Mouse (Mus musculus): ENCODE results near the gene Cdx2. TPM values are rescaled to one million over a fixed set of nuclear protein-coding genes. Genes with fewer than 3 reads are reported as not detected.

Cdx2 gene
- polyA plus RNA-seq (2014; fragmentation: Nextera tagmentation; extraction: Ambion mirVana): 1.1 and 1.3 TPM in 2 replicates

- Histone ChIP-seq H3K9me3 (ENCODE audit: control insufficient read depth, low read depth, low read length) (no peaks in the 10 kb centered on the region), H3K4me3 (ENCODE audit: low read depth, low read length) (peak within 1 kb of the TSS; percentile 17), H3K36me3 (ENCODE audit: control insufficient read depth, insufficient read depth, low read length) (no peaks in the 10 kb centered on the region), H3K4me1 (ENCODE audit: control insufficient read depth, insufficient read depth, low read length) (no peaks in the 10 kb centered on the region), H3K9ac (replicated peaks; ENCODE audit: low read depth, low read length) (no peak within 1 kb of the TSS), H3K27me3 (ENCODE audit: control insufficient read depth, insufficient read depth, low read length) (peaks cover 90% of the 10 kb centered on the region), H3K27ac (ENCODE audit: low read length) (no peak within 1 kb of the TSS), H3K4me2 (replicated peaks; ENCODE audit: low read depth, low read length) (peak within 1 kb of the TSS; percentile 16; the same call in 1 of the 2 replicates)
- WGBS: under 1% methylated on average over 63 of the region's 63 CpGs
- ATAC-seq (ENCODE audit: insufficient number of reproducible peaks, insufficient read depth, low FRiP score, low read depth): no peak
Observed at GRCm38 (mm10) chr5:147306638-147307397, at the start of gene Cdx2. Cdx2 (minus strand) TSS chr5:147307270.

DNA sequence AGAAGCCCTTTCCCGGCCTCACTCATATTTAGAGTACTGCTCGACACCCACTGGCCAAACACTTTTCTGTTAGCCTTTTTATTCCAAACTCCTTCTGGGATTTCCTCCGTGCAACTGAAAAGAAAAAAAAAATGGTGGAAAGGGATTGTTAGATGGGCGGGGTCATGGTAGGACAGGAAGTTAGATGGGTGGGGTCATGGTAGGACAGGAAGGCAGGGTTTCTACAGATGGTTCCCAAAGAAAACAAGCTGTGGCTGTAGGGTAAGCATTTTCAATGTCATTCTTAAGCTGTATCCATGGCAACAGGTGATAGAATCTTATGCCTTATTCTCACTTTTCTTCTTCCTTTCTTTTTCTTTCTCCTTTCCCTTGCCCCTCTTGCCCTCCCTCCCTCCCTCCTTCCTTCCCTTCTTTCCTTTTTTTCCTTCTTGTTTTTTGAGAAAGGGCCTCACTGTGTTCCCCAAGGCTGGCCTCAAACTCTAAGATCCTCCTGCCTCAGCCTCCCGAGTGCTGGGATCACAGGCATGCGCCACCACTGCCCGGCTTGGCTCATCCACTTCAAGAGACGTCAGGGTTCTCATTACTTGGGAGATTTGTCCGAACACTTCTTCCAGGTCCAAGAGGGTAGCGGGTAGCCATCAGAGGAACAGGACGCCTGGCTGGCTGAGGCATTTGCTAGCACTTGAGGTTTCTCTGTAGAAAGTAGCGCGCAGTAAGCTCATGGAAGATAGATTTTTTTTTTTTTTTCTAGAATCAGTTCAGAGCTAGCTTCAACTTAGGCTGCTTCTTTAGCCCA is 49.4 kb upstream of the Cdx2 start:
- Histone ChIP-seq H3K36me3 (ENCODE audit: control insufficient read depth, insufficient read depth, low read length) (no peaks in the 10 kb centered on the region), H3K27me3 (ENCODE audit: control insufficient read depth, insufficient read depth, low read length) (no peaks in the 10 kb centered on the region), H3K9me3 (ENCODE audit: control insufficient read depth, low read depth, low read length) (no peaks in the 10 kb centered on the region), H3K27ac (ENCODE audit: low read length) (no peak overlapping the region), H3K4me2 (replicated peaks; ENCODE audit: low read depth, low read length) (no peak overlapping the region), H3K4me1 (ENCODE audit: control insufficient read depth, insufficient read depth, low read length) (no peaks in the 10 kb centered on the region), H3K9ac (replicated peaks; ENCODE audit: low read depth, low read length) (no peak overlapping the region), H3K4me3 (ENCODE audit: low read depth, low read length) (no peak overlapping the region)
- no peak for ATAC-seq (ENCODE audit: insufficient number of reproducible peaks, insufficient read depth, low FRiP score, low read depth)
- 91% methylated on average over 13 of the region's 13 CpGs for WGBS

DNA sequence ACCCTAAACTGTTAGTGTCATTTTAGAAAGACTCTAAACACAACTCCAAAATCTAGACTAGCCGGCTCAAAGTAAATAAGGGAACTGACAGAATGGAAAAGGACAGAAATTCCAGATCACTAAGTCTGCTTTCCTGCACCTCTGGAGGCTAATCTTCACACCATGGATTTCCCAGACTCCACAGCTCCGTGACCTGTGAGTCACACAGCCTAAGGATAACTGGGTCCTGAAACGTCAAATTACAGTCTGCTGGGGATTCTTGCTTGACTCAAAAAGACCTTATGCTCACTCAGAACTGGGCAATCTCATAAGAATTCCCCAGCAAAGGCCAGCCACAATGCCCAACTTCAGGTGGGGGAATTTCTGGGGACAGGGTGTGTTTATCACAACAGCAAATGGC is 48.7 kb upstream of the Cdx2 start:
- Histone ChIP-seq H3K9ac (replicated peaks; ENCODE audit: low read depth, low read length) (no peak overlapping the region), H3K4me1 (ENCODE audit: control insufficient read depth, insufficient read depth, low read length) (no peaks in the 10 kb centered on the region), H3K36me3 (ENCODE audit: control insufficient read depth, insufficient read depth, low read length) (no peaks in the 10 kb centered on the region), H3K27ac (ENCODE audit: low read length) (no peak overlapping the region), H3K27me3 (ENCODE audit: control insufficient read depth, insufficient read depth, low read length) (no peaks in the 10 kb centered on the region), H3K4me2 (replicated peaks; ENCODE audit: low read depth, low read length) (no peak overlapping the region), H3K4me3 (ENCODE audit: low read depth, low read length) (no peak overlapping the region), H3K9me3 (ENCODE audit: control insufficient read depth, low read depth, low read length) (no peaks in the 10 kb centered on the region)
- WGBS: 58% methylated on average over 3 of the region's 3 CpGs
- ATAC-seq (ENCODE audit: insufficient number of reproducible peaks, insufficient read depth, low FRiP score, low read depth): no peak

DNA sequence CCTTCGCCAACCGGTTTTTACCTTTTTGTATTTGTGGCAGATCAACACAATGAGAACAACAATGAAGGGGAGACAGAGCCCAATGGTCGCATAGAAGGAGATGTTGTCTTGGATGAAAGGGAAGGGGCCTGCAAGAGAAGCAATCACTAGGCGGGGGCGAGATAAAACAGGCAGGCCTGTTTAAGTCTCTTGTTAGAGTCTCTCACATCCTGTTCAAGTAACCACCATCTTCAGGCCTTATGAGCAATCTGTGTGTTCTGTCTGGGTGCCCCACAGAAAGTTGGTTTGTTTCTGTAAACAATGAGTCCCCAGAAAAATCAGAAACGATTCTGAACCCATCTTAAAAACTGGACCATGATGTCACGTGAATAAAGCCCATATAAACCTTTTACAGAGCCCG is 47.9 kb upstream of the Cdx2 start:
- Histone ChIP-seq H3K36me3 (ENCODE audit: control insufficient read depth, insufficient read depth, low read length) (no peaks in the 10 kb centered on the region), H3K27ac (ENCODE audit: low read length) (no peak overlapping the region), H3K27me3 (ENCODE audit: control insufficient read depth, insufficient read depth, low read length) (no peaks in the 10 kb centered on the region), H3K4me1 (ENCODE audit: control insufficient read depth, insufficient read depth, low read length) (no peaks in the 10 kb centered on the region), H3K9ac (replicated peaks; ENCODE audit: low read depth, low read length) (no peak overlapping the region), H3K4me2 (replicated peaks; ENCODE audit: low read depth, low read length) (no peak overlapping the region), H3K9me3 (ENCODE audit: control insufficient read depth, low read depth, low read length) (no peaks in the 10 kb centered on the region), H3K4me3 (ENCODE audit: low read depth, low read length) (no peak overlapping the region)
- WGBS: 82% methylated on average over 8 of the region's 8 CpGs
- no peak for ATAC-seq (ENCODE audit: insufficient number of reproducible peaks, insufficient read depth, low FRiP score, low read depth)

DNA sequence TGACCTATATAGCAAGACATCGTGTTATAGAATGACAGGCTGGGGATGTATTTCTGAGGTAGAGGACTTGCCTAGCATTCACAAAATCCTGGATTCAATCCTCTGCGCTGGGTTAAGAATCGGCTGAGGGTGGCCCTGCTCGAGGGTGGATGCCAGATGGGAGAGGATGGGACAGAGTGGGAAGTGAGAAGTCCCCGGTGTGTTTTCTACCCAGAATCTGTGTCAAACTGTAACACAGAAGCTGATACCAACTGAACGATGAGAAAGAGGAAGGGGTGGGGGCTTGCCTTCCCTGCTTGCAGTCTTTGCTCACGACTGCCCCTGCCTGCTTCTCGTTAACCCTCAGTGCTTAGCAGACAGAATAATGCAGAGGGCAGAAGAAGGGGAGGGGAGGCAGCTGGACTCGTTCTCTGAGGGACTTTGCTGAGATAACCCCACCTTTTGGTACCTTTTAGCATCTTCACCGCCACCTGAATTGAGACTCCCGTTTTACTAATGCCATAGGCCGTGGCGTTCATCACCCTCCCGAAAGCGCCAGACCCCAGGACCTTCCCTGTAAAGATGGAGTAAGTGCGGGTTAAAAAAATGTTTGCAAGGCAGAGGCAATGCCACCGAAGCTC is 47.2 kb upstream of the Cdx2 start:
- Histone ChIP-seq H3K4me2 (replicated peaks; ENCODE audit: low read depth, low read length) (no peak overlapping the region), H3K36me3 (ENCODE audit: control insufficient read depth, insufficient read depth, low read length) (no peaks in the 10 kb centered on the region), H3K4me3 (ENCODE audit: low read depth, low read length) (no peak overlapping the region), H3K27ac (ENCODE audit: low read length) (no peak overlapping the region), H3K9ac (replicated peaks; ENCODE audit: low read depth, low read length) (no peak overlapping the region), H3K27me3 (ENCODE audit: control insufficient read depth, insufficient read depth, low read length) (no peaks in the 10 kb centered on the region), H3K9me3 (ENCODE audit: control insufficient read depth, low read depth, low read length) (no peaks in the 10 kb centered on the region), H3K4me1 (ENCODE audit: control insufficient read depth, insufficient read depth, low read length) (no peaks in the 10 kb centered on the region)
- no peak for ATAC-seq (ENCODE audit: insufficient number of reproducible peaks, insufficient read depth, low FRiP score, low read depth)
- WGBS: 59% methylated on average over 17 of the region's 17 CpGs

DNA sequence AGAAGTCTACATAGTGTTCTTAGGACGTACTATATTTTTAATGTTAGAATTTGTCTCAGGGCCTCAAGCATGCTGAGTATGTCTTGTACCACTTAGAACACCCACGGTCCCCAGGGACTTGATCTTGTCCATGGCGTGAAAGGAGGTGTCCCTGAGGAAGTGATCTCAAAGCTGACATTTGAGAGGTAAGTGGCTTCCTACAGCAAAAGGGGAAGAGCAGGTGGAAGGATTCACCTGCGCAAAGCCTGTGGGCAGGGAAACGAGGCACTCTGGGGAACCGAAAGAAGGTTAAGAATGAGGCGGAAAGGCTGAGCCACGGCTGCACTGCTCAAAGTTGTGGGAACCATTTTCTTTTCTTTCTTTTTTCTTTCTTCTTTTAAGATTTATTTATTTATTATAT is 44.9 kb upstream of the Cdx2 start:
- H3K4me2 ChIP-seq (replicated peaks; ENCODE audit: low read depth, low read length): no peak overlapping the region
- H3K36me3 ChIP-seq (ENCODE audit: control insufficient read depth, insufficient read depth, low read length): no peaks in the 10 kb centered on the region
- no peaks in the 10 kb centered on the region for H3K9me3 ChIP-seq (ENCODE audit: control insufficient read depth, low read depth, low read length)
- no peak overlapping the region for H3K27ac ChIP-seq (ENCODE audit: low read length)
- no peaks in the 10 kb centered on the region for H3K27me3 ChIP-seq (ENCODE audit: control insufficient read depth, insufficient read depth, low read length)
- no peaks in the 10 kb centered on the region for H3K4me1 ChIP-seq (ENCODE audit: control insufficient read depth, insufficient read depth, low read length)
- WGBS: 93% methylated on average over 8 of the region's 8 CpGs
- no peak overlapping the region for H3K9ac ChIP-seq (replicated peaks; ENCODE audit: low read depth, low read length)
- H3K4me3 ChIP-seq (ENCODE audit: low read depth, low read length): no peak overlapping the region
- no peak for ATAC-seq (ENCODE audit: insufficient number of reproducible peaks, insufficient read depth, low FRiP score, low read depth)

DNA sequence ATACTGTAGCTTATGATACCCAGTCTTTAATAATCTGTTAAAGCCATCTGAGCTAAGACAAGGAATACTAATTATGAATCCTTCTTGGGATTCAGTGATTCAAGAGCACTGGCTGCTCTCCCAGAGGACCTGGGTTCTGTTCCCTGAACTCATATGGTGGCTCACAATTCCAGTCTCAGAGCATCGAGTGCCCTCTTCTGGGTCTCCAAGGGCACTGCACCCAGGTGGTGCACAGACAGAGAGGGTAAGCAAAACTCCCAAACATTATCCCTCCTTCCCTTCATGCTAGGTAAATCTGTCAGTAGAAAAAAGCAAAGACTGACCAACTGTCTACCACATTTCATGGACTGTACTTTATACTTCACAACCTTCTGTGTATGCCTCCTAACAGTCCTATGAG is 38.9 kb upstream of the Cdx2 start:
- Histone ChIP-seq H3K4me2 (replicated peaks; ENCODE audit: low read depth, low read length) (no peak overlapping the region), H3K4me3 (ENCODE audit: low read depth, low read length) (no peak overlapping the region), H3K27ac (ENCODE audit: low read length) (no peak overlapping the region), H3K36me3 (ENCODE audit: control insufficient read depth, insufficient read depth, low read length) (no peaks in the 10 kb centered on the region), H3K9me3 (ENCODE audit: control insufficient read depth, low read depth, low read length) (no peaks in the 10 kb centered on the region), H3K4me1 (ENCODE audit: control insufficient read depth, insufficient read depth, low read length) (no peaks in the 10 kb centered on the region), H3K9ac (replicated peaks; ENCODE audit: low read depth, low read length) (no peak overlapping the region), H3K27me3 (ENCODE audit: control insufficient read depth, insufficient read depth, low read length) (no peaks in the 10 kb centered on the region)
- no peak for ATAC-seq (ENCODE audit: insufficient number of reproducible peaks, insufficient read depth, low FRiP score, low read depth)
- WGBS: 67% methylated on average over 1 of the region's 1 CpGs

- Histone ChIP-seq H3K27ac (ENCODE audit: low read length) (no peak overlapping the region), H3K4me2 (replicated peaks; ENCODE audit: low read depth, low read length) (no peak overlapping the region), H3K4me1 (ENCODE audit: control insufficient read depth, insufficient read depth, low read length) (no peaks in the 10 kb centered on the region), H3K27me3 (ENCODE audit: control insufficient read depth, insufficient read depth, low read length) (no peaks in the 10 kb centered on the region), H3K36me3 (ENCODE audit: control insufficient read depth, insufficient read depth, low read length) (no peaks in the 10 kb centered on the region), H3K4me3 (ENCODE audit: low read depth, low read length) (no peak overlapping the region), H3K9me3 (ENCODE audit: control insufficient read depth, low read depth, low read length) (no peaks in the 10 kb centered on the region), H3K9ac (replicated peaks; ENCODE audit: low read depth, low read length) (no peak overlapping the region)
- 89% methylated on average over 10 of the region's 10 CpGs for WGBS
- ATAC-seq (ENCODE audit: insufficient number of reproducible peaks, insufficient read depth, low FRiP score, low read depth): no peak
Observed at GRCm38 (mm10) chr5:147343904-147344303, 36.8 kb upstream of the Cdx2 start.
